Comparison of ENCODE assay signal across 12 mouse cellular contexts in the genomic region with DNA sequence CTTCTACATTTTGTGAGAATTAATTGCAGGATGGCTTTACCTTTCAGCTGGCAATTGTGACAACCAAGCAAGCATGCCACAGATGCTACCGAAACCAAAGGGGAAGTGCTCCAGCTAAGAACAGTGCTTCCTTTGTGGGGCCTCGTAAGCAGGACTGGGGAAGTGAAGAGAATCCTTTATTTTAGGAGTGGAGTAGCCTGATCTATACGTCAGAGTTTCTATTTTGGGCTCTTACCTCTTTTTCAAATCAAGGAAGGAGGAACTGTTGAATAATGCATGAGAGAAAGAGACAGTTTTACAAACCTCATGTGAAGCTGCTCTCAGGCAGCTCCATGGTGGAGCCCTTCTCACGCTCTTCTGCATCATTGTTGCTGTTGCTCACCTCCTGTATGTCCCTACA.
A peak's percentile ranks its signal among the peaks of the same experiment; 100 is the strongest.
DNase-seq lines count a peak whose midpoint lies in the region; ATAC-seq lines count a peak whose summit lies in the region.
"Had no signal": no experiment of that assay in that cellular context is flagged by ENCODE, and none has a peak within 500 bp of the region (broad histone marks: within the 10 kb centered on the region; RNA-seq: fewer than 3 reads in every experiment).

No protein-coding gene starts in this region.

- 41% methylated on average over 4 of the region's 4 CpGs for WGBS in midbrain, embryonic 14.5 days
- WGBS in midbrain, embryonic 11.5 days, result 60% methylated on average over 4 of the region's 4 CpGs
- 33% methylated on average over 4 of the region's 4 CpGs for WGBS in forebrain, embryonic 13.5 days
- WGBS in limb, embryonic 13.5 days, result 73% methylated on average over 4 of the region's 4 CpGs

- peaks cover 6% of the 10 kb centered on the region; the same call in 1 of the 2 replicates for H3K4me1 ChIP-seq in midbrain, embryonic 14.5 days (ENCODE audit: control insufficient read depth, insufficient read depth, low read length)
- peaks cover 3% of the 10 kb centered on the region; the same call in 1 of the 2 replicates for H3K4me1 ChIP-seq in midbrain, embryonic 11.5 days (ENCODE audit: control insufficient read depth, insufficient read depth, low read length)
- H3K4me1 ChIP-seq in forebrain, embryonic 13.5 days, result peaks cover 31% of the 10 kb centered on the region
- H3K4me1 ChIP-seq in limb, embryonic 13.5 days, result peaks cover 14% of the 10 kb centered on the region

- no peak for ATAC-seq in midbrain, embryonic 14.5 days (ENCODE audit: low FRiP score, low TSS enrichment)
- ATAC-seq in midbrain, embryonic 11.5 days (ENCODE audit: low FRiP score), result no peak
- ATAC-seq in forebrain, embryonic 13.5 days, result peak; percentile 63; the same call in 1 of the 2 replicates
- no peak for ATAC-seq in limb, embryonic 13.5 days (ENCODE audit: low FRiP score, low read depth)
- ATAC-seq: intestine, postnatal 0 days had no signal

- no peak overlapping the region for H3K4me2 ChIP-seq in midbrain, embryonic 14.5 days (ENCODE audit: low read length)
- H3K4me2 ChIP-seq in midbrain, embryonic 11.5 days, result no peak overlapping the region
- 0 out of 2 replicates have a peak overlapping the region, but pooled peaks have one; percentile 12 for H3K4me2 ChIP-seq in forebrain, embryonic 13.5 days
- no peak overlapping the region for H3K4me2 ChIP-seq in limb, embryonic 13.5 days (replicated peaks)
- H3K4me2 ChIP-seq: liver, embryonic 15.5 days had no signal

- no peaks in the 10 kb centered on the region for H3K9me3 ChIP-seq in midbrain, embryonic 14.5 days (ENCODE audit: control insufficient read depth, low read length)
- no peaks in the 10 kb centered on the region for H3K9me3 ChIP-seq in midbrain, embryonic 11.5 days (ENCODE audit: control insufficient read depth, low read length)
- H3K9me3 ChIP-seq in forebrain, embryonic 13.5 days (replicated peaks), result no peaks in the 10 kb centered on the region
- H3K9me3 ChIP-seq in limb, embryonic 13.5 days, result no peaks in the 10 kb centered on the region
- H3K9me3 ChIP-seq: heart, embryonic 10.5 days; liver, embryonic 15.5 days had no signal

- H3K9ac ChIP-seq in midbrain, embryonic 14.5 days (replicated peaks; ENCODE audit: low read length), result no peak overlapping the region
- no peak overlapping the region for H3K9ac ChIP-seq in midbrain, embryonic 11.5 days (ENCODE audit: low read length)
- no peak overlapping the region for H3K9ac ChIP-seq in forebrain, embryonic 13.5 days
- H3K9ac ChIP-seq in limb, embryonic 13.5 days, result no peak overlapping the region
- H3K9ac ChIP-seq: liver, embryonic 15.5 days had no signal

- H3K27ac ChIP-seq in midbrain, embryonic 14.5 days (replicated peaks; ENCODE audit: low read depth, low read length), result 0 out of 2 replicates have a peak overlapping the region, but pooled peaks have one; percentile 22
- H3K27ac ChIP-seq in midbrain, embryonic 11.5 days (ENCODE audit: low read depth, low read length), result no peak overlapping the region
- H3K27ac ChIP-seq in forebrain, embryonic 13.5 days, result peak overlapping the region; percentile 22
- 0 out of 2 replicates have a peak overlapping the region, but pooled peaks have one; percentile 6 for H3K27ac ChIP-seq in limb, embryonic 13.5 days
- H3K27ac ChIP-seq: heart, embryonic 10.5 days; liver, embryonic 15.5 days had no signal

- no peaks in the 10 kb centered on the region for H3K36me3 ChIP-seq in midbrain, embryonic 14.5 days (ENCODE audit: control insufficient read depth, insufficient read depth, low read length)
- H3K36me3 ChIP-seq in midbrain, embryonic 11.5 days (ENCODE audit: control insufficient read depth, insufficient read depth, low read length), result no peaks in the 10 kb centered on the region
- H3K36me3 ChIP-seq in forebrain, embryonic 13.5 days (ENCODE audit: poor library complexity, severe bottlenecking), result no peaks in the 10 kb centered on the region
- H3K36me3 ChIP-seq in limb, embryonic 13.5 days, result no peaks in the 10 kb centered on the region
- H3K36me3 ChIP-seq: heart, embryonic 10.5 days; liver, embryonic 15.5 days had no signal

- peak; percentile 44 for DNase-seq in midbrain, embryonic 14.5 days
- no peak for DNase-seq in midbrain, embryonic 11.5 days (ENCODE audit: low spot score, missing footprints)
- no peak for DNase-seq in liver
- no peak for DNase-seq in urinary bladder, postnatal 25 days (ENCODE audit: low spot score)
- DNase-seq in kidney, postnatal 14 days, result no peak
- DNase-seq: adrenal gland, adult 2 months; cerebellum, adult 9-10 months had no signal

- no peaks in the 10 kb centered on the region for H3K27me3 ChIP-seq in midbrain, embryonic 14.5 days (ENCODE audit: control insufficient read depth, insufficient read depth, low read length)
- H3K27me3 ChIP-seq in midbrain, embryonic 11.5 days (ENCODE audit: control insufficient read depth, insufficient read depth, low read length), result no peaks in the 10 kb centered on the region
- no peaks in the 10 kb centered on the region for H3K27me3 ChIP-seq in forebrain, embryonic 13.5 days
- no peaks in the 10 kb centered on the region for H3K27me3 ChIP-seq in limb, embryonic 13.5 days
- H3K27me3 ChIP-seq: liver, embryonic 15.5 days had no signal

- H3K4me3 ChIP-seq in midbrain, embryonic 14.5 days (replicated peaks; ENCODE audit: low read depth, low read length), result no peak overlapping the region
- H3K4me3 ChIP-seq in midbrain, embryonic 11.5 days (ENCODE audit: low read depth, low read length), result no peak overlapping the region
- no peak overlapping the region for H3K4me3 ChIP-seq in forebrain, embryonic 13.5 days
- H3K4me3 ChIP-seq in limb, embryonic 13.5 days, result no peak overlapping the region
- H3K4me3 ChIP-seq: heart, embryonic 10.5 days; liver, embryonic 15.5 days had no signal
